Mouse (Mus musculus) intestine, embryonic 15.5 days (tissue): ENCODE results near the gene Ascc1. TPM values are rescaled to one million over a fixed set of nuclear protein-coding genes. Genes with fewer than 3 reads are reported as not detected.

Experiments used
- ATAC-seq: fragments of 200-750 bp; cut with Nextera tagmentation; 2 replicates; pipeline ENCODE4 v1.8.0; 2017; ENCODE audit warnings: moderate TSS enrichment, moderate library complexity
- H3K27ac ChIP-seq: fragments of 300-500 bp; sonication (generic); 2 replicates; pipeline ENCODE4 v1.5.1; 2015; ENCODE audit warnings: mild to moderate bottlenecking, inconsistent platforms
- H3K27me3 ChIP-seq: fragments of 300-500 bp; sonication (generic); replicated peaks from 2 replicates; pipeline ENCODE4 v1.6.1; 2015; ENCODE audit warnings: inconsistent platforms
- H3K36me3 ChIP-seq: fragments of 300-500 bp; sonication (generic); 2 replicates; pipeline ENCODE4 v1.6.1; 2015; ENCODE audit warnings: inconsistent platforms
- H3K4me1 ChIP-seq: fragments of 300-500 bp; sonication (generic); replicated peaks from 2 replicates; pipeline ENCODE4 v1.6.1; 2015; ENCODE audit warnings: inconsistent platforms
- H3K4me2 ChIP-seq: fragments of 300-500 bp; sonication (generic); replicated peaks from 2 replicates; pipeline ENCODE4 v1.6.1; 2015; ENCODE audit warnings: mild to moderate bottlenecking, inconsistent platforms
- H3K4me3 ChIP-seq: fragments of 300-500 bp; sonication (generic); replicated peaks from 2 replicates; pipeline ENCODE4 v1.5.1; 2015; ENCODE audit warnings: inconsistent platforms
- H3K9ac ChIP-seq: fragments of 300-500 bp; sonication (generic); 2 replicates; pipeline ENCODE4 v1.6.1; 2015; ENCODE audit warnings: inconsistent platforms
- H3K9me3 ChIP-seq: fragments of 300-500 bp; sonication (generic); 2 replicates; pipeline ENCODE4 v1.6.1; 2016; ENCODE audit warnings: inconsistent platforms
- WGBS: fragments of 180-500 bp; shearing (Covaris S2); methylation state at CpG from one replicate; pipeline ENCODE4 v1.1.7; 2015; 5-methylcytosine and 5-hydroxymethylcytosine counted together
- polyA plus RNA-seq: library from polyadenylated mRNA; unstranded; fragments of >200 nt; fragmentation: Nextera tagmentation; extraction: Ambion mirVana; gene quantifications from 2 replicates; pipeline ENCODE4 v1.2.1, GENCODE M21; 2015

Gene Ascc1
- polyA plus RNA-seq, 1 experiment from 2014 or later, result 45.3 TPM

DNA sequence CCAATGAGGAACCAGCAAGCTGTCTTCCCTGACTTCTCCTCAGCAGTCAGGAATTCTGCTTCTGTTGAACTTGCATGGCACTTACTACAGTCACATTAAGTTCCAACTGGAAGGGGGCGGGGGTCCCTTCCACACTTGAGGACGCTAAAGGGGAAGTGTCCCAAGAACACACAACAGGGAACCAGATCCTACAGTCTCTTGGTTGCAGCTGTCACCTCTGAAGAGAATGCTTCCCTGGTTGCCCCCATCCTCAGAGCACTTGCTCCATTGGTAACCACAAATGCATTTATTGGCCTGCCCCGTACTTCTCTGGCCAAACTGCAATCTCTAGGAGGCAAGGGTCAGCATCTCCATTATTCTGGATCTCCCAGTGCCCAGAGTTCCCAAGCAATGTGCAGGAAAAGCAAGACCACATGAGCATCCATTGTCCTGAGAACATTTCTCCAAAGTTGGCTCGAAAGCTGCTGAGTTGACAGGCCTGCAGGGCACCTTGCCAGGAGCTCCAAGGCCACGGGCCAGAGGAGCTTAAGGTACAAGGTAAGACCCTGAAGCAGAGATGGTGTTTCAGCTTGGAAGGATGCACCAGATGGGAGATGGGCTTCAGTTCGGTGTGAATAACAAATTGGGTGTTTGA is 35.2 kb upstream of the Ascc1 start:
- H3K36me3 ChIP-seq, result no peaks in the 10 kb centered on the region
- ATAC-seq, result no peak
- no peak overlapping the region for H3K27ac ChIP-seq
- no peak overlapping the region for H3K4me2 ChIP-seq
- H3K9ac ChIP-seq, result no peak overlapping the region
- WGBS, result 81% methylated on average over 6 of the region's 6 CpGs
- H3K4me1 ChIP-seq, result peaks cover 37% of the 10 kb centered on the region
- H3K27me3 ChIP-seq, result no peaks in the 10 kb centered on the region
- H3K4me3 ChIP-seq, result no peak overlapping the region
- H3K9me3 ChIP-seq, result no peaks in the 10 kb centered on the region

DNA sequence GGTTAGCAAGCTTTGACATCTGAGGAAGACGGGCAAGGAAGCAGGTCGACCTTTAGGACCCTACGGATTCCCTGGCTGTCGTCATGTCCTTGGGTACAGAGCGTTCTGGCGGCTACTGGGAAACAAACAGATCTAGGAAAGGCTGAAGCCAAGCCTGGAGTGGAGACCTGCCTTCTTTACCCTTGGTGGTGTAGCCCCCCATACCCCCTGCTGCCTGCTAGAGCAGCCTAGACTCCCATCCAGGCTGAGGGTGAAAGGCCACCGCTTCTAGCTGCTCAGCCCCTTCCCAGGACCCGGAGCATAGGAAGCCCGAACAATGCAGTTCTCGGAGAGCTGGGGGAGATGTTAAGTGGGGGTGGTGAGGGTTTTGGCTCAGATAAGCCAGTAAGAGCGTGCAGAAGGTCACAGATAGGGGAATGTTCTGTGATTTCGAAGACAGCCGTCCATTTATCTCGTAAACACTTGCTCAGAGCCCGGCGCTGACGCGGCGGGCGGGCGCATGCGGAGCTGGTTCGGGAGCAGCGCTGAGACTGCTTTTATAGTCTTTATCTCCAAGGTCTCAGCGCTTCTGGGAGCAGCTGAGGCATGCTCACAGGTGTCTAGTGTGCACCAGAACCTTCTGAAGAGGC is 32.7 kb upstream of the Ascc1 start:
- Histone ChIP-seq H3K4me1 (peaks cover 38% of the 10 kb centered on the region), H3K36me3 (no peaks in the 10 kb centered on the region)
- 1% methylated on average over 25 of the region's 25 CpGs for WGBS

DNA sequence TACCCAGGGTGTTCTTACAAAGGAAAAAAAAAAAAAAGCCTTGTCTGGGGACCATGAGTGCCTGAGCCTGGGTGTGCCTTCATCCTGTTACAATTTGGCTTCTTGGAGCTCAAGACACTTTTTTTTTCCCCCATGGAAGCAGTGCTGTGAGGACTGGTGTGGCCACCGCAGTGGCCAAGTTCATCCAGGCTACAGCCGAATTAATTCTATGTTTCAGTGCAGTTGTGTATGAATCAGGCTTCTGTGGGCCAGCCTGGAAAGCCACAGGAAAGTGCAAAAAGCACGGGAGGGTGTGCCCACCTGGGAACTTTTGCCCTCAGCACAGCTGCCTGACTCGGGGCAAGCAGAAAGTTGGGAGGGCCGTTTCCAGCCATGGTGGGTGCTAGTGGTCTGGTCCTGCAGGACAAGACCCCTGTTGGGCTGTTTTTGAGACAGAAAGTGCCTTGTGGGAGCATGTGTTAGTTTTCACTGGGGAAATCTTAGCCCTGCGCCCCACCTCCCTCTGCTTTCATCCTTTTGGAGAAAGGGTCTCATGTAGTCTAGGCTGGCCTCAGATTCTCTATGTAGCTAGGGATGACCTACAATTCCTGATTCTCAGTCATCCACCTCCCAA is 32.0 kb upstream of the Ascc1 start:
- no peak; the same call in 1 of the 2 replicates for ATAC-seq
- no peaks in the 10 kb centered on the region for H3K9me3 ChIP-seq
- peak overlapping the region; percentile 71 for H3K9ac ChIP-seq
- peak overlapping the region; percentile 46 for H3K4me3 ChIP-seq
- WGBS, result 28% methylated on average over 6 of the region's 6 CpGs
- H3K27me3 ChIP-seq, result no peaks in the 10 kb centered on the region
- peak overlapping the region; percentile 87 for H3K27ac ChIP-seq
- H3K4me1 ChIP-seq, result peaks cover 32% of the 10 kb centered on the region
- H3K4me2 ChIP-seq, result peak overlapping the region; percentile 86
- no peaks in the 10 kb centered on the region for H3K36me3 ChIP-seq

More for the DNA sequence above, 32.7 kb upstream of the Ascc1 start:
- peak; percentile 67 for ATAC-seq
- H3K9ac ChIP-seq, result peak overlapping the region; percentile 71
- no peaks in the 10 kb centered on the region for H3K27me3 ChIP-seq
- H3K4me3 ChIP-seq, result peak overlapping the region; percentile 46
- H3K4me2 ChIP-seq, result peak overlapping the region; percentile 86
- peak overlapping the region; percentile 87 for H3K27ac ChIP-seq
- H3K9me3 ChIP-seq, result no peaks in the 10 kb centered on the region

DNA sequence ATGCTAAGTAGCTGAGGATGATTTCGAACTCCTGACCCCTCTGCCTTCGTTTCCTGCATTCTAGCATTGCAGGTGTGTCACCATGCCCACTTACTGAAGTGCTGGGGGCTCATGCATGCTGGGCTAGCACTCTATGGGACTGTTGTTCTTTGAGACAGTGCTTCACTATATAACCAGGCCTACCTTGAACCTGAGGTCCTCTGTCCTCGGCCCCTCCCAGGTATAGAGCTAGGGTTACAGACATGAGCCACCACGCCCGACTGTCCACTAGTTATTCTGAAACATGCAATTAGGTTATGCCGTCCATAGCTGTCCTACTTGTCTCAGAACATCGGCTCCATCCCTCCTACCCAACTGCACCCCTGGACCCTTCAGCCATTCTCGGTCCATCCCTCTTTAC is 30.8 kb upstream of the Ascc1 start:
- Histone ChIP-seq H3K4me2 (no peak overlapping the region), H3K9ac (no peak overlapping the region), H3K9me3 (no peaks in the 10 kb centered on the region), H3K27me3 (no peaks in the 10 kb centered on the region), H3K27ac (no peak overlapping the region), H3K4me1 (peaks cover 28% of the 10 kb centered on the region), H3K4me3 (no peak overlapping the region), H3K36me3 (no peaks in the 10 kb centered on the region)
- 88% methylated on average over 8 of the region's 8 CpGs for WGBS
- no peak for ATAC-seq

DNA sequence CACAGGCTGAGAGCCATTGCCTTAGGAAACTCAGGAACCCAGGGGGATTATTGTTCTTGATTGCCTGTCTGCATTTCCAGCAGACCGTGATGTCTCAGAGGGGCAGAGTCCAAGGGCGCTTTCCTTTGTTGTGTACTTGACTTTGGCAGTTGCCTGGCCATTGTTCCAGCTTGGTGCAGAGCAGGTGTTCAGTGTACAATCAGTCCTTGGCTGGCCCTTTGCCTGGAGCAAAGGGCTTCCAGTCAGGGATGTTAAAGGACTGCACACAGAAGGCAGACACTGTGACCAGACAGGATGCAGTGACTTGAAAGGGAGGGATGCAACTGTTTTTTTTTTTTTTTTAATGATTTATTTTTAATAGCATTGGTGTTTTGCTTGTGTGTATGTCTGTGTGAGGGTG is 30.1 kb upstream of the Ascc1 start:
- H3K4me2 ChIP-seq, result no peak overlapping the region
- no peak overlapping the region for H3K4me3 ChIP-seq
- no peaks in the 10 kb centered on the region for H3K27me3 ChIP-seq
- H3K9ac ChIP-seq, result no peak overlapping the region
- H3K4me1 ChIP-seq, result peaks cover 29% of the 10 kb centered on the region
- peak overlapping the region; percentile 46; the same call in 1 of the 2 replicates for H3K27ac ChIP-seq
- peak; percentile 34 for ATAC-seq
- no peaks in the 10 kb centered on the region for H3K36me3 ChIP-seq
- WGBS, result 67% methylated on average over 2 of the region's 2 CpGs
- H3K9me3 ChIP-seq, result no peaks in the 10 kb centered on the region

DNA sequence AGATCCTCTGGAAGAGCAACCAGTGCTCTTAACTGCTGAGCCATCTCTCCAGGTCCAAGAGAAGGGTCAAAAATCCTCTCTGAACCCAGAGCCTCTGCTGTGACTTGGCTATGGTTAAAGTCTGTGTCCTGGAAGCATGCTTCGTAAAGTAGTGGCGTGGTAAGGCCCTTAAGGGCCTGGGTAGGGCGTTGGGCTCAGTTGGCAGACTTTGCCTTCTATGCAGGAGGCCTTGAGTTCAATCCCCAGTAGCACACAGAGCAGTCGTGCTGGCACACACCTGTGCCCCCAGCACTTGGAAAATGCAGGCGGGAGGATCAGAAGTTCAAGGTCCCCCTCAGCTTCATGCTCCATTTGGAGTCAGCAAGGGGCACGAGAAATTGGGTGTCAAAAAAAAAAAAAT is 29.6 kb upstream of the Ascc1 start:
- H3K9me3 ChIP-seq, result no peaks in the 10 kb centered on the region
- no peaks in the 10 kb centered on the region for H3K27me3 ChIP-seq
- no peak overlapping the region for H3K9ac ChIP-seq
- H3K4me3 ChIP-seq, result no peak overlapping the region
- peaks cover 32% of the 10 kb centered on the region for H3K4me1 ChIP-seq
- WGBS, result 70% methylated on average over 6 of the region's 6 CpGs
- H3K27ac ChIP-seq, result peak overlapping the region; percentile 46; the same call in 1 of the 2 replicates
- ATAC-seq, result no peak
- H3K36me3 ChIP-seq, result no peaks in the 10 kb centered on the region
- no peak overlapping the region for H3K4me2 ChIP-seq

DNA sequence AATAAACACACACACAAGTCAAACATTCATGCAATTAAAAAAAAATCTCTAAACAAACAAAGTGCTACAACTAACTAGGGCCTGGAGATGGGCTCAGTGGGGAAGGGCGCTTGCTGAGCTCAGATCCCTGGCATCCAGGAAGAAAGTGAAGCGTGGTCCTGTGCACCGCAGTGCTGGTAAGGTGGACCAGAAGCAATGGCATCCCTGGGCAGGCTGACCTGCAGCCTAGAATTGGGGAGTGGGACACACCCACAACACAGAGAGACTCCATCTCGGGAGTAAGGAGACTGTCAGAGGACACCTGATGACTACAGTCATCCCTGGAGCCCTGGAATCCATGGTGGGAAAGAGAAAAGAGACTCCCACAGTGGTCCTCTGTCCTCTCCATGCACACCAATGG is 29.2 kb upstream of the Ascc1 start:
- 82% methylated on average over 4 of the region's 4 CpGs for WGBS
- ATAC-seq, result no peak
- no peak overlapping the region for H3K9ac ChIP-seq
- H3K4me1 ChIP-seq, result peaks cover 36% of the 10 kb centered on the region
- no peak overlapping the region for H3K4me3 ChIP-seq
- no peaks in the 10 kb centered on the region for H3K9me3 ChIP-seq
- H3K27me3 ChIP-seq, result no peaks in the 10 kb centered on the region
- no peak overlapping the region; the same call in 1 of the 2 replicates for H3K27ac ChIP-seq
- H3K4me2 ChIP-seq, result no peak overlapping the region
- no peaks in the 10 kb centered on the region for H3K36me3 ChIP-seq

DNA sequence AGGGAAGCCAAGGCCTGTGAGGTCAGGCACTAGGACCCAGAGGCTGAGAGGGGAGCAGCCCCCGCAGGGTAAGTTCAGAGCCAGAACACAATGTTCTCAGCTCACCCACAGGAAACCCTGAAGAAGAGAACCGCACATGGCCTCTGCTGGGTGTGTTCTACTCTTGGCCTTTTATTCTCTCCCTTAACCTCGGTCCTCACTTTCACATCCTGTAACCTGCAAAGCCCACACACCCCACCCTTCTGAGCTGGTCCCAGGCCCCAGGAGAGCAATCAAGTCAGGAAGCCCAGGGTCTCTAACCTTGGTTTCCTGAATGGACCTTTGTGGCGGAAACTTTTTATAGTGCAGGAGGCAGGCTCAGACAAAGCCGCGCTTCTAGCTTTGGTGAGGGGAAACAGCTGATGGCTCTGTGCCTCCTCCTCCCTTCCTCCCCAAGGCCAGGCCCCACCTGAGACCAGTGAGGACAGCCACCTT is 28.4 kb upstream of the Ascc1 start:
- WGBS, result 14% methylated on average over 6 of the region's 6 CpGs
- Histone ChIP-seq H3K4me1 (peaks cover 44% of the 10 kb centered on the region), H3K27ac (peak overlapping the region; percentile 59), H3K9ac (peak overlapping the region; percentile 8; the same call in 1 of the 2 replicates), H3K36me3 (no peaks in the 10 kb centered on the region), H3K9me3 (no peaks in the 10 kb centered on the region), H3K27me3 (no peaks in the 10 kb centered on the region), H3K4me3 (no peak overlapping the region), H3K4me2 (0 out of 2 replicates have a peak overlapping the region, but pooled peaks have one; percentile 10)
- ATAC-seq, result peak; percentile 30

DNA sequence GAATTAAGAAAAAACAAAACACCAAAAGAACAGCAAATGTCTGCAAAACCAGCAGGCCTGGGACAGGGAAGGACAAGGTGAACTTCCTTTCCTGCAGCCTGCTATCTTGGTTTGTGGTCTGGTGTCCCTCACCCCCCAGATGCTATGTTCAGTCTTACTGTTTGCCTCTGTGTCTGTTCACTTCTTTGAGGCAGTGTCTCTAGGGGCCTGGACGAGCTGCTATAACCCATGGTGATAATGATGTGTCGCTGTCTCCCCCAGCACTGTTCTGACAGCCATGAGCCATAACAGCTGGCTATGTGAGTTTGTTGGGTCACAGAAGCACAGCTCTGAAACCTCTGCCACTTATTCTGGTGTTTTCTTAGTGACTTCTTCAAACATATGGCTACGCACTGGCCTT is 27.8 kb upstream of the Ascc1 start:
- no peak overlapping the region for H3K4me3 ChIP-seq
- H3K9me3 ChIP-seq, result no peaks in the 10 kb centered on the region
- ATAC-seq, result no peak
- 41% methylated on average over 3 of the region's 3 CpGs for WGBS
- H3K4me2 ChIP-seq, result no peak overlapping the region
- no peaks in the 10 kb centered on the region for H3K27me3 ChIP-seq
- H3K36me3 ChIP-seq, result no peaks in the 10 kb centered on the region
- peak overlapping the region; percentile 59 for H3K27ac ChIP-seq
- H3K4me1 ChIP-seq, result peaks cover 46% of the 10 kb centered on the region
- H3K9ac ChIP-seq, result peak overlapping the region; percentile 8; the same call in 1 of the 2 replicates

DNA sequence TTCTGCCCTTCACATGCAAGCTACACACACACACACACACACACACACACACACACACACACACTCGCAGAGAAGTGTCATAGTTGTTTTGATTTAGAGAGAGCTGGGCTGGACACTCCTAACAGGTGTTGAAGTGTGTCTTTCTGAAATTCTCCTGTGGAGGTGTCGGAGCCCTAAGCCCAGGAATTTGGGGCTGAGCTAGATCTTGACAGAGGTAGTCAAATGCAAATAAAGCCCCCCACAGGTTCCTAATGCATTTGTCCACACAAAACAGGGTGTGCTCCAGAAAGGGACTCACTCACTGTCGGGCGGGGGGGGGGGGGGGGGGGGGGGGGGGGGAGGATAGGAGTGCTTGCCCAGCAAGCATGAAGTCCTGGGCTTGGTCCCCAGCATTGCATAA is 25.5 kb upstream of the Ascc1 start:
- Histone ChIP-seq H3K9ac (no peak overlapping the region), H3K27me3 (no peaks in the 10 kb centered on the region), H3K4me3 (no peak overlapping the region), H3K36me3 (no peaks in the 10 kb centered on the region), H3K4me2 (no peak overlapping the region), H3K9me3 (no peaks in the 10 kb centered on the region), H3K27ac (no peak overlapping the region), H3K4me1 (peaks cover 37% of the 10 kb centered on the region)
- WGBS, result 51% methylated on average over 2 of the region's 4 CpGs
- no peak for ATAC-seq

DNA sequence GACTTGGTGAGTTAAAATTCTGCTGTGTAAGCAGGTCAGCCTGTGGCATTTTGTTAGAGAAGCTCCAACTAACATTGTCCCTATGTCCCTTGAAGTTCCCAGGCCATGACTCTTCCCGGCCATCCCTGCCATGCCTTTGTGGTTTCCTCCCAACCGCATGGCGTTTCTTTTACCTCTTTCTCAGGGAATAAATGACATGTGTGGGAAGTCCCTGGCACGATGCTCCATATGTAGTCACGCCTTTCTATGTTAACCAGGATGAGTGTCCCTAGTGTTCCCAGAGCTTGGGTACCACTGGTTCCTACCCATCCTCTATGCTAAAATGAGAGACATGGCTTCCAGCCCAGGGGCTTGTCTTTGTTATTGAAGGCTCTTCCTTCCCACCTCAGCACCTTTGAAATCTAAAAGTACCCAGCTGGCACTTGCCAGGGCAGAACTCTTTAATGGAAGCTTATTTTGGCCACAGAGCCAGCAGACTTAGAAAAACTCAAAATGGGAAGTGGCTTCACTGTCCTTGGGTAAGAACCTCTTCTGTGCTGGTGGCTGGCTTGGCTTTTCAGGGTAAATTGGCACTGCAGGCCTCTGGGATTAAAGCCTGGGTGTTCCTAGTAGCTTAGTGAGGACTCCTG is 24.8 kb upstream of the Ascc1 start:
- no peak for ATAC-seq
- 0 out of 2 replicates have a peak overlapping the region, but pooled peaks have one; percentile 5 for H3K9ac ChIP-seq
- WGBS, result 90% methylated on average over 5 of the region's 5 CpGs

DNA sequence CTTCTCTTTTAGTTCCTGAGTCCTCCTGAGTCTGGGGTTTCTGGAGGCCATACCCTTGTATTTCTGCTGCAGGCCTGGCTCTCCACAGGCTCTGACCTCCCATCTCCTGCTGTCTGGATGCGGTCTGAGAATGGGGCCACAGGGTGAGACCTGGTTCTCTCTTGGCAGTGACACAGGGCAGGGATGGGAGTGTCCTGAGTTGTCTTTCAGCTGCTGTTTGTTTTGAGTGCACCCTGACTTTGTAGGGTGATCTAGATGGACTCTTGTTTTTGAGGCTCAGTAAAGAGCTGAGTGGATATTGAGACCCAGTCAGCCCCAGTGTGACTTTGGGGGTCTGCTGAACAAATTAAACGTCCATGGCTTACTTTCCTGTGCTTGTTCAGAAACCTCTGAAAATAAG is 24.2 kb upstream of the Ascc1 start:
- Histone ChIP-seq H3K4me3 (no peak overlapping the region), H3K9ac (0 out of 2 replicates have a peak overlapping the region, but pooled peaks have one; percentile 5), H3K9me3 (no peaks in the 10 kb centered on the region), H3K36me3 (no peaks in the 10 kb centered on the region), H3K27ac (peak overlapping the region; percentile 74), H3K4me1 (peaks cover 36% of the 10 kb centered on the region), H3K27me3 (no peaks in the 10 kb centered on the region), H3K4me2 (peak overlapping the region; percentile 25; the same call in 1 of the 2 replicates)
- 65% methylated on average over 2 of the region's 2 CpGs for WGBS
- ATAC-seq, result no peak

More for the DNA sequence above, 24.8 kb upstream of the Ascc1 start:
- Histone ChIP-seq H3K4me1 (peaks cover 37% of the 10 kb centered on the region), H3K36me3 (no peaks in the 10 kb centered on the region), H3K27me3 (no peaks in the 10 kb centered on the region), H3K27ac (peak overlapping the region; percentile 74; the same call in 1 of the 2 replicates), H3K4me3 (no peak overlapping the region), H3K9me3 (no peaks in the 10 kb centered on the region), H3K4me2 (no peak overlapping the region)
